Comparison of ENCODE assay signal across 32 mouse cellular contexts in the genomic region with DNA sequence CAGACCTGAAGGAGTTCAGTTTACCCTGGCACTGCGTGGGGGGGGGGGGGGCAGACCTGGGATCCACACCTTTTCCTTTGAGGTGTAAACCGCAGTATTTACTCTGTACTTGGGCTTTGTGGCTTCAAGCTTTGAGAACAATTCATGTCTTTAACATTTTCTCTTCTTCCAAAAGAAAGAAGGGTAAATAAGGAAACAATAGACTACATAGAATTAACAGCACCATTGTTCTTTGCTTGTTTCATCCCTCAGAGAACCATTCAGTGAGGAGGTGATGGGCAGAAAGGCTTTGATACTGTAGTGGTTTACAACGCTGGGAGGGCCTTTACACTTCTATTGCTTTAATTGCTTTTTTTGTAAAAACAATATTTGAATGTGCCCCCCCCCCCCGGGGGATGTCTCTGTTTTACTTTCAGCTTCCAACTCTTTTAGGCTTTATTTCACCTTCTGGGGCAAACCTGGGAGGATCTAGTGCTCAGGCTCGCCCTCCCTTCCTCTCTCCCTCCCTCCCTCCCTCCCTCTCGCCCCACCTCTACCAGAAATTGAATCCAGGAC. TPM values are rescaled to one million over a fixed set of nuclear protein-coding genes. Genes with fewer than 3 reads are reported as not detected.
DNase-seq lines count a peak whose midpoint lies in the region; ATAC-seq and TF ChIP-seq lines count a peak whose summit lies in the region.
"Had no signal": no experiment of that assay in that cellular context is flagged by ENCODE, and none has a peak within 500 bp of the region (broad histone marks: within the 10 kb centered on the region; RNA-seq: fewer than 3 reads in every experiment).

No protein-coding gene starts in this region.

- no peak overlapping the region for H3K9ac ChIP-seq in midbrain, embryonic 11.5 days (ENCODE audit: low read length)
- H3K9ac ChIP-seq in midbrain, embryonic 15.5 days: no peak overlapping the region
- H3K9ac ChIP-seq in MEL (ENCODE audit: control insufficient read depth, low read depth, low read length, poor library complexity, severe bottlenecking): no peak overlapping the region
- no peak overlapping the region for H3K9ac ChIP-seq in heart, embryonic 11.5 days (ENCODE audit: low read depth, low read length)
- H3K9ac ChIP-seq: embryonic facial prominence, embryonic 12.5 days; forebrain, embryonic 12.5 days; heart, embryonic 12.5 days; heart, embryonic 15.5 days; hindbrain, embryonic 13.5 days had no signal

- 27% methylated on average over 6 of the region's 6 CpGs for WGBS in midbrain, embryonic 11.5 days
- WGBS in midbrain, embryonic 15.5 days: 27% methylated on average over 6 of the region's 6 CpGs
- WGBS in heart, embryonic 11.5 days (ENCODE audit: insufficient replicate concordance): 45% methylated on average over 6 of the region's 6 CpGs

- H3K4me3 ChIP-seq in midbrain, embryonic 11.5 days (ENCODE audit: low read depth, low read length): no peak overlapping the region
- no peak overlapping the region for H3K4me3 ChIP-seq in midbrain, embryonic 15.5 days
- H3K4me3 ChIP-seq in MEL (ENCODE audit: control insufficient read depth in 1 of 2, insufficient read depth in 1 of 2, low read depth in 2 of 2, low read length in 2 of 2): no peak overlapping the region
- no peak overlapping the region for H3K4me3 ChIP-seq in heart, embryonic 11.5 days (ENCODE audit: low read depth, low read length)
- H3K4me3 ChIP-seq: embryonic facial prominence, embryonic 12.5 days; erythroblast, embryonic 14.5 days; forebrain, embryonic 12.5 days; heart, adult 2 months; heart, embryonic 12.5 days; heart, embryonic 15.5 days; hindbrain, embryonic 10.5 days; hindbrain, embryonic 13.5 days had no signal

- no peak overlapping the region for H3K4me2 ChIP-seq in midbrain, embryonic 11.5 days
- no peak overlapping the region for H3K4me2 ChIP-seq in midbrain, embryonic 15.5 days
- H3K4me2 ChIP-seq in heart, embryonic 11.5 days: no peak overlapping the region
- H3K4me2 ChIP-seq: embryonic facial prominence, embryonic 12.5 days; forebrain, embryonic 12.5 days; heart, embryonic 12.5 days; heart, embryonic 15.5 days; hindbrain, embryonic 13.5 days had no signal

- no peak for TF ChIP-seq CTCF in MEL (IDR thresholded peaks at IDR 0.05 in 2 of 3, conservative IDR thresholded peaks at IDR 0.05 in 1 of 3; ENCODE audit: control insufficient read depth in 1 of 3, insufficient read depth in 1 of 3, low read depth in 2 of 3, low read length in 3 of 3, poor library complexity in 1 of 3, severe bottlenecking in 1 of 3)

- H3K36me3 ChIP-seq in midbrain, embryonic 11.5 days (ENCODE audit: control insufficient read depth, insufficient read depth, low read length): no peaks in the 10 kb centered on the region
- H3K36me3 ChIP-seq in midbrain, embryonic 15.5 days (replicated peaks): no peaks in the 10 kb centered on the region
- H3K36me3 ChIP-seq in MEL (ENCODE audit: control insufficient read depth in 1 of 2, insufficient read depth in 2 of 2, low read length in 2 of 2): peaks cover 0 to 14% of the 10 kb centered on the region in 2 experiments; a peak in 2 of 4 replicates
- no peaks in the 10 kb centered on the region for H3K36me3 ChIP-seq in heart, embryonic 11.5 days (ENCODE audit: control insufficient read depth, insufficient read depth, low read length)
- H3K36me3 ChIP-seq: embryonic facial prominence, embryonic 12.5 days; forebrain, embryonic 12.5 days; G1E; heart, embryonic 12.5 days; heart, embryonic 15.5 days; hindbrain, embryonic 10.5 days; hindbrain, embryonic 13.5 days had no signal

- TF ChIP-seq POLR2A in MEL (IDR thresholded peaks at IDR 0.05; ENCODE audit: control insufficient read depth in 1 of 2, insufficient read depth in 1 of 2, low read depth in 1 of 2, low read length in 2 of 2, poor library complexity in 1 of 2): no peak

- no peak for TF ChIP-seq EP300 in MEL (IDR thresholded peaks at IDR 0.05; ENCODE audit: low read depth in 1 of 2, low read length in 2 of 2)

- DNase-seq in midbrain, embryonic 11.5 days (ENCODE audit: low spot score, missing footprints): peak; percentile 64
- peak; percentile 16 for DNase-seq in MEL (ENCODE audit: low read depth, low spot score)
- peak; percentile 36 for DNase-seq in induced T-regulatory cell, adult 2 months (ENCODE audit: low read depth)
- DNase-seq in heart, adult 8-10 months (ENCODE audit: low spot score): no peak
- DNase-seq: adrenal gland, postnatal 10 days; adrenal gland, postnatal 36 days; cerebellum, adult 11 months; cerebellum, adult 8-10 months; cerebellum, postnatal 10 days; cerebellum, postnatal 36 days; gastrocnemius, postnatal 10 days; gastrocnemius, postnatal 36 days; heart, adult 2 months; heart, postnatal 10 days; heart, postnatal 36 days; kidney, adult 11 months; kidney, adult 8-10 months had no signal

- no peak for ATAC-seq in midbrain, embryonic 11.5 days (ENCODE audit: low FRiP score)
- ATAC-seq in midbrain, embryonic 15.5 days (replicated peaks): no peak
- ATAC-seq in heart, embryonic 11.5 days (replicated peaks; ENCODE audit: insufficient number of reproducible peaks, low FRiP score, low TSS enrichment): no peak
- ATAC-seq: activated CD4-positive, CD25-positive, alpha-beta regulatory T cell, adult 4 months; forebrain, embryonic 16.5 days; hindbrain, embryonic 16.5 days; inflammation-experienced regulatory T-cells, adult 6 months had no signal

- H3K79me2 ChIP-seq in MEL (ENCODE audit: control insufficient read depth, insufficient read depth, low read length, poor library complexity): no peaks in the 10 kb centered on the region

- H3K27me3 ChIP-seq in midbrain, embryonic 11.5 days (ENCODE audit: control insufficient read depth, insufficient read depth, low read length): no peaks in the 10 kb centered on the region
- H3K27me3 ChIP-seq in midbrain, embryonic 15.5 days (replicated peaks): no peaks in the 10 kb centered on the region
- H3K27me3 ChIP-seq in MEL (ENCODE audit: control insufficient read depth in 1 of 2, insufficient read depth in 2 of 2, low read length in 2 of 2): no peaks in the 10 kb centered on the region
- H3K27me3 ChIP-seq in heart, embryonic 11.5 days (ENCODE audit: control insufficient read depth, insufficient read depth, low read length): no peaks in the 10 kb centered on the region
- H3K27me3 ChIP-seq: CH12.LX; embryonic facial prominence, embryonic 12.5 days; forebrain, embryonic 12.5 days; heart, embryonic 12.5 days; heart, embryonic 15.5 days; hindbrain, embryonic 13.5 days had no signal

- no peak overlapping the region for H3K27ac ChIP-seq in midbrain, embryonic 11.5 days (ENCODE audit: low read depth, low read length)
- no peak overlapping the region for H3K27ac ChIP-seq in midbrain, embryonic 15.5 days
- no peak overlapping the region for H3K27ac ChIP-seq in MEL (ENCODE audit: control insufficient read depth, low read depth, low read length)
- no peak overlapping the region for H3K27ac ChIP-seq in heart, embryonic 11.5 days (ENCODE audit: low read depth, low read length)
- H3K27ac ChIP-seq: embryonic facial prominence, embryonic 12.5 days; forebrain, embryonic 12.5 days; heart, adult 2 months; heart, embryonic 15.5 days; hindbrain, embryonic 10.5 days; hindbrain, embryonic 13.5 days had no signal

- no peak for TF ChIP-seq RAD21 in MEL (IDR thresholded peaks at IDR 0.05; ENCODE audit: low read depth, low read length)

- H3K9me3 ChIP-seq in midbrain, embryonic 11.5 days (ENCODE audit: control insufficient read depth, low read length): no peaks in the 10 kb centered on the region
- no peaks in the 10 kb centered on the region for H3K9me3 ChIP-seq in midbrain, embryonic 15.5 days
- no peaks in the 10 kb centered on the region for H3K9me3 ChIP-seq in MEL (replicated peaks; ENCODE audit: insufficient read depth, low read length)
- no peaks in the 10 kb centered on the region for H3K9me3 ChIP-seq in heart, embryonic 11.5 days (replicated peaks; ENCODE audit: control insufficient read depth, low read length)
- H3K9me3 ChIP-seq: embryonic facial prominence, embryonic 12.5 days; forebrain, embryonic 12.5 days; G1E; heart, embryonic 12.5 days; heart, embryonic 15.5 days; hindbrain, embryonic 10.5 days; hindbrain, embryonic 13.5 days had no signal

- H3K4me1 ChIP-seq in midbrain, embryonic 11.5 days (ENCODE audit: control insufficient read depth, insufficient read depth, low read length): no peaks in the 10 kb centered on the region
- no peaks in the 10 kb centered on the region for H3K4me1 ChIP-seq in midbrain, embryonic 15.5 days
- peaks cover 6 to 13% of the 10 kb centered on the region in 2 experiments for H3K4me1 ChIP-seq in MEL (ENCODE audit: control insufficient read depth in 1 of 2, insufficient read depth in 2 of 2, low read length in 2 of 2)
- H3K4me1 ChIP-seq in heart, embryonic 11.5 days (ENCODE audit: control insufficient read depth, insufficient read depth, low read length): 0 out of 2 replicates have a peak, but pooled peaks cover 3% of the 10 kb centered on the region
- H3K4me1 ChIP-seq: hindbrain, embryonic 13.5 days had no signal

TF ChIP-seq in MEL, 35 proteins besides CTCF, POLR2A, EP300 and RAD21:
- TF ChIP-seq SIN3A (IDR thresholded peaks at IDR 0.05; ENCODE audit: low read length) (no peak), CHD1 (IDR thresholded peaks at IDR 0.05; ENCODE audit: low read depth, low read length) (no peak), JUND (IDR thresholded peaks at IDR 0.05; ENCODE audit: low read depth, low read length) (no peak), HCFC1 (IDR thresholded peaks at IDR 0.05; ENCODE audit: low read depth, low read length) (no peak), USF1 (IDR thresholded peaks at IDR 0.05; ENCODE audit: low read depth, low read length) (no peak), ZMIZ1 (IDR thresholded peaks at IDR 0.05; ENCODE audit: low read depth, low read length) (no peak), BHLHE40 (IDR thresholded peaks at IDR 0.05; ENCODE audit: borderline replicate concordance, low read depth, low read length) (no peak), POLR2AphosphoS5 (IDR thresholded peaks at IDR 0.05; ENCODE audit: borderline replicate concordance, low read depth, low read length) (no peak)
TF ChIP-seq in MEL: peak in this region for 0.

RNA-seq across cellular contexts. Expression of gene Stx11, which starts 33.7 kb away (rescaled TPM):
- polyA plus RNA-seq in midbrain, embryonic 11.5 days (2014; fragmentation: Nextera tagmentation; extraction: Ambion mirVana): 2.0 and 2.2 TPM in 2 replicates
- 1.4 and 1.7 TPM in 2 replicates for polyA plus RNA-seq in midbrain, embryonic 15.5 days (2015; fragmentation: Nextera tagmentation; extraction: Ambion mirVana)
- 1.9 and 3.2 TPM in 2 replicates for total RNA-seq in MEL (2012; rRNA removed)
- 1 to 10 TPM in 1 of 2 experiments, not detected in 1; 2.9 TPM for polyA plus RNA-seq in MEL (2012; ENCODE audit: insufficient read depth in 1 of 2, insufficient read length in 2 of 2, low read depth in 1 of 2, low replicate concordance in 2 of 2, missing spikeins in 1 of 2)
- 5.3 and 5.5 TPM in 2 replicates for polyA plus RNA-seq in heart, embryonic 11.5 days (2014; fragmentation: Nextera tagmentation; extraction: Ambion mirVana)
- total RNA-seq in heart, adult 8-10 months (2022): 1 to 10 TPM; 1.7 to 2.5 (median 2.3) TPM
